Mouse (Mus musculus) heart, embryonic 12.5 days (tissue): ENCODE results near the gene Sar1a. TPM values are rescaled to one million over a fixed set of nuclear protein-coding genes. Genes with fewer than 3 reads are reported as not detected.

Source experiments
- ATAC-seq: fragments of 200-750 bp; cut with Nextera tagmentation; 2 replicates; pipeline ENCODE4 v1.8.0; 2017; ENCODE audit warnings: moderate TSS enrichment, moderate library complexity; ENCODE audit not compliant: insufficient number of reproducible peaks, low FRiP score
- H3K27ac ChIP-seq: fragments of 300-500 bp; sonication (generic); 2 replicates; pipeline ENCODE4 v1.5.1; 2016; ENCODE audit warnings: mild to moderate bottlenecking, moderate library complexity; ENCODE audit not compliant: poor library complexity, severe bottlenecking
- H3K27me3 ChIP-seq: fragments of 300-500 bp; sonication (generic); replicated peaks from 2 replicates; pipeline ENCODE4 v1.6.1; 2016; ENCODE audit warnings: mild to moderate bottlenecking, moderate library complexity
- H3K36me3 ChIP-seq: fragments of 300-500 bp; sonication (generic); 2 replicates; pipeline ENCODE4 v1.6.1; 2016; ENCODE audit warnings: mild to moderate bottlenecking, moderate library complexity
- H3K4me1 ChIP-seq: fragments of 300-500 bp; sonication (generic); replicated peaks from 2 replicates; pipeline ENCODE4 v1.6.1; 2016; ENCODE audit warnings: mild to moderate bottlenecking
- H3K4me2 ChIP-seq: fragments of 300-500 bp; sonication (generic); 2 replicates; pipeline ENCODE4 v1.6.1; 2016; ENCODE audit warnings: mild to moderate bottlenecking, moderate library complexity
- H3K4me3 ChIP-seq: fragments of 300-500 bp; sonication (generic); 2 replicates; pipeline ENCODE4 v1.5.1; 2016; ENCODE audit warnings: mild to moderate bottlenecking
- H3K9ac ChIP-seq: fragments of 300-500 bp; sonication (generic); 2 replicates; pipeline ENCODE4 v1.6.1; 2016; ENCODE audit warnings: mild to moderate bottlenecking, moderate library complexity
- H3K9me3 ChIP-seq: fragments of 300-500 bp; sonication (generic); replicated peaks from 2 replicates; pipeline ENCODE4 v1.6.1; 2016; ENCODE audit warnings: mild to moderate bottlenecking, moderate library complexity
- WGBS: fragments of 180-500 bp; shearing (Covaris S2); methylation state at CpG from one replicate; pipeline ENCODE4 v1.1.7; 2016; 5-methylcytosine and 5-hydroxymethylcytosine counted together
- polyA plus RNA-seq: library from polyadenylated mRNA; unstranded; fragments of >200 nt; fragmentation: Nextera tagmentation; extraction: Ambion mirVana; gene quantifications from 2 replicates; pipeline ENCODE4 v1.2.1, GENCODE M21; 2016

Sar1a gene
- polyA plus RNA-seq, 1 experiment from 2014 or later = 172 TPM

GRCm38 (mm10) chr10:61714771-61715461, 34.8 kb downstream of the Sar1a start, which contains the start of gene Aifm2:
Gene Aifm2, plus strand, starts transcription at chr10:61715263.
- no peaks in the 10 kb centered on the region for H3K9me3 ChIP-seq
- H3K4me1 ChIP-seq = peaks cover 18% of the 10 kb centered on the region
- 13% methylated on average over 31 of the region's 36 CpGs for WGBS
- H3K27me3 ChIP-seq = peaks cover 7% of the 10 kb centered on the region; the same call in 1 of the 2 replicates
- H3K9ac ChIP-seq = peak within 1 kb of the TSS; percentile 84
- peak within 1 kb of the TSS; percentile 95 for H3K4me2 ChIP-seq
- ATAC-seq = peak; percentile 93
- H3K27ac ChIP-seq = peak within 1 kb of the TSS; percentile 46
- H3K4me3 ChIP-seq = peak within 1 kb of the TSS; percentile 88
- no peaks in the 10 kb centered on the region for H3K36me3 ChIP-seq

- Histone ChIP-seq H3K36me3 (no peaks in the 10 kb centered on the region), H3K9ac (peak overlapping the region; percentile 84), H3K27ac (no peak overlapping the region), H3K4me2 (peak overlapping the region; percentile 95), H3K9me3 (no peaks in the 10 kb centered on the region), H3K4me3 (peak overlapping the region; percentile 88), H3K27me3 (peaks cover 6% of the 10 kb centered on the region; the same call in 1 of the 2 replicates), H3K4me1 (peaks cover 18% of the 10 kb centered on the region)
- ATAC-seq = peak; percentile 70; the same call in 1 of the 2 replicates
- WGBS = 2% methylated on average over 11 of the region's 11 CpGs
Measured at GRCm38 (mm10) chr10:61715462-61715837, 35.4 kb downstream of the Sar1a start.

- H3K4me3 ChIP-seq = peak overlapping the region; percentile 88
- H3K4me2 ChIP-seq = peak overlapping the region; percentile 95
- H3K4me1 ChIP-seq = peaks cover 18% of the 10 kb centered on the region
- peak overlapping the region; percentile 84 for H3K9ac ChIP-seq
- H3K27me3 ChIP-seq = no peaks in the 10 kb centered on the region
- no peak overlapping the region; the same call in 1 of the 2 replicates for H3K27ac ChIP-seq
- 0 out of 2 replicates have a peak, but pooled peaks have one; percentile 19 for ATAC-seq
- no peaks in the 10 kb centered on the region for H3K9me3 ChIP-seq
- H3K36me3 ChIP-seq = no peaks in the 10 kb centered on the region
- WGBS = 71% methylated on average over 7 of the region's 7 CpGs
Measured at GRCm38 (mm10) chr10:61715996-61716864, 36.1 kb downstream of the Sar1a start.

GRCm38 (mm10) chr10:61717406-61718296, 37.6 kb downstream of the Sar1a start:
- 88% methylated on average over 12 of the region's 12 CpGs for WGBS
- H3K4me1 ChIP-seq = peaks cover 18% of the 10 kb centered on the region
- ATAC-seq = no peak

GRCm38 (mm10) chr10:61720331-61720730, 40.2 kb downstream of the Sar1a start:
- WGBS = 85% methylated on average over 7 of the region's 7 CpGs

More at GRCm38 (mm10) chr10:61717406-61718296, 37.6 kb downstream of the Sar1a start:
- H3K4me2 ChIP-seq = no peak overlapping the region
- H3K9ac ChIP-seq = no peak overlapping the region
- H3K27me3 ChIP-seq = no peaks in the 10 kb centered on the region
- H3K9me3 ChIP-seq = no peaks in the 10 kb centered on the region
- no peak overlapping the region for H3K27ac ChIP-seq
- H3K4me3 ChIP-seq = no peak overlapping the region
- H3K36me3 ChIP-seq = no peaks in the 10 kb centered on the region

GRCm38 (mm10) chr10:61722215-61722614, 42.1 kb downstream of the Sar1a start:
- Histone ChIP-seq H3K27ac (no peak overlapping the region), H3K4me3 (no peak overlapping the region), H3K36me3 (peaks cover 8% of the 10 kb centered on the region), H3K4me2 (no peak overlapping the region), H3K9me3 (no peaks in the 10 kb centered on the region), H3K27me3 (no peaks in the 10 kb centered on the region), H3K9ac (no peak overlapping the region), H3K4me1 (peaks cover 6% of the 10 kb centered on the region; the same call in 1 of the 2 replicates)
- 85% methylated on average over 3 of the region's 3 CpGs for WGBS
- no peak for ATAC-seq

More at GRCm38 (mm10) chr10:61720331-61720730, 40.2 kb downstream of the Sar1a start:
- Histone ChIP-seq H3K27me3 (no peaks in the 10 kb centered on the region), H3K4me3 (no peak overlapping the region), H3K36me3 (no peaks in the 10 kb centered on the region), H3K4me2 (no peak overlapping the region), H3K4me1 (peaks cover 19% of the 10 kb centered on the region), H3K9ac (no peak overlapping the region), H3K27ac (no peak overlapping the region), H3K9me3 (no peaks in the 10 kb centered on the region)
- no peak for ATAC-seq

GRCm38 (mm10) chr10:61723271-61723670, 43.2 kb downstream of the Sar1a start:
- WGBS = 56% methylated on average over 6 of the region's 6 CpGs
- Histone ChIP-seq H3K27me3 (no peaks in the 10 kb centered on the region), H3K4me1 (peaks cover 6% of the 10 kb centered on the region; the same call in 1 of the 2 replicates), H3K9ac (no peak overlapping the region), H3K36me3 (peaks cover 17% of the 10 kb centered on the region), H3K9me3 (no peaks in the 10 kb centered on the region), H3K4me2 (no peak overlapping the region), H3K4me3 (no peak overlapping the region), H3K27ac (no peak overlapping the region)
- no peak for ATAC-seq

- no peak for ATAC-seq
Measured at GRCm38 (mm10) chr10:61729181-61729580, 49.1 kb downstream of the Sar1a start.

GRCm38 (mm10) chr10:61730171-61730570, 50.1 kb downstream of the Sar1a start:
- no peaks in the 10 kb centered on the region for H3K4me1 ChIP-seq
- H3K9me3 ChIP-seq = 0 out of 2 replicates have a peak, but pooled peaks cover 5% of the 10 kb centered on the region
- H3K4me3 ChIP-seq = no peak overlapping the region
- H3K36me3 ChIP-seq = peaks cover 42% of the 10 kb centered on the region
- no peak overlapping the region for H3K9ac ChIP-seq
- no peak overlapping the region for H3K4me2 ChIP-seq
- no peak overlapping the region for H3K27ac ChIP-seq
- no peaks in the 10 kb centered on the region for H3K27me3 ChIP-seq
- WGBS = 91% methylated on average over 6 of the region's 6 CpGs
- ATAC-seq = no peak

More at GRCm38 (mm10) chr10:61729181-61729580, 49.1 kb downstream of the Sar1a start:
- Histone ChIP-seq H3K4me2 (no peak overlapping the region), H3K4me1 (no peaks in the 10 kb centered on the region), H3K27me3 (no peaks in the 10 kb centered on the region), H3K4me3 (no peak overlapping the region), H3K36me3 (peaks cover 42% of the 10 kb centered on the region), H3K9me3 (0 out of 2 replicates have a peak, but pooled peaks cover 5% of the 10 kb centered on the region), H3K9ac (no peak overlapping the region), H3K27ac (no peak overlapping the region)
- WGBS = 79% methylated on average over 11 of the region's 11 CpGs

- Histone ChIP-seq H3K27ac (no peak overlapping the region), H3K36me3 (peaks cover 42% of the 10 kb centered on the region), H3K27me3 (no peaks in the 10 kb centered on the region), H3K4me1 (no peaks in the 10 kb centered on the region), H3K9me3 (0 out of 2 replicates have a peak, but pooled peaks cover 5% of the 10 kb centered on the region), H3K4me2 (no peak overlapping the region), H3K4me3 (no peak overlapping the region), H3K9ac (no peak overlapping the region)
- no peak for ATAC-seq
- WGBS = 43% methylated on average over 3 of the region's 3 CpGs
Measured at GRCm38 (mm10) chr10:61734377-61734776, 54.3 kb downstream of the Sar1a start.
